Comparison of ENCODE assay signal across 12 mouse cellular contexts in the genomic region with DNA sequence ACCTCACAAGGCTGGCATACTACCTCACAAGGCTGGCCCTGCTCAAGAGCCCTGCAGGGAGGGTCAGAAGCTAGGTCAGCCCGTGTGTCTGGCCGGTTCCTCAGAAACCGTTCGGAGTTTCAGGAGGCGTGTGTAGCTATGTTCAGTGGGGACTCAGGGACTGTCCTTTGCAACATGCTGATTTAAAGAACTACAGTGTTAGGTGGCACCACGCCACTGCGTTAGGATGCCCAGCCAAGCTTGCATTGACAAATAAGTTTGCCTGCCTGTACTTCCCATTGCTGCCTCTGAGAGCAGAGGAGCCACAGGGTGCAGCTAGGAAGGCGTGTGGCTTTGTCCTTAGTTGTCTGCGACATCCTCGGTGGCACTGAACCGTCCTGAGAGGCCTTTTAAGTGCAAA. TPM values are rescaled to one million over a fixed set of nuclear protein-coding genes. Genes with fewer than 3 reads are reported as not detected.
DNase-seq lines count a peak whose midpoint lies in the region; ATAC-seq and TF ChIP-seq lines count a peak whose summit lies in the region.
"Had no signal": no experiment of that assay in that cellular context is flagged by ENCODE, and none has a peak within 500 bp of the region (broad histone marks: within the 10 kb centered on the region; RNA-seq: fewer than 3 reads in every experiment).

No protein-coding gene starts in this region.

- no peak overlapping the region for H3K4me2 ChIP-seq in kidney, embryonic 14.5 days (replicated peaks; ENCODE audit: low read depth, low read length)
- H3K4me2 ChIP-seq in intestine, postnatal 0 days (replicated peaks; ENCODE audit: low read depth) = no peak overlapping the region
- H3K4me2 ChIP-seq: liver, embryonic 11.5 days had no signal

- no peaks in the 10 kb centered on the region for H3K36me3 ChIP-seq in kidney, embryonic 14.5 days (ENCODE audit: control insufficient read depth, insufficient read depth, low read length)
- no peaks in the 10 kb centered on the region for H3K36me3 ChIP-seq in intestine, postnatal 0 days (ENCODE audit: control insufficient read depth, insufficient read depth)

- H3K4me3 ChIP-seq in kidney, embryonic 14.5 days (ENCODE audit: low read length) = no peak overlapping the region
- H3K4me3 ChIP-seq in intestine, postnatal 0 days (ENCODE audit: low read depth, low read length) = no peak overlapping the region
- H3K4me3 ChIP-seq: myocyte had no signal

- H3K27me3 ChIP-seq in kidney, embryonic 14.5 days (ENCODE audit: control insufficient read depth, insufficient read depth, low read length) = no peaks in the 10 kb centered on the region
- no peaks in the 10 kb centered on the region for H3K27me3 ChIP-seq in intestine, postnatal 0 days (replicated peaks; ENCODE audit: control insufficient read depth, insufficient read depth, low read length)

- H3K9me3 ChIP-seq in kidney, embryonic 14.5 days (ENCODE audit: control insufficient read depth, low read length) = no peaks in the 10 kb centered on the region
- H3K9me3 ChIP-seq in intestine, postnatal 0 days (ENCODE audit: control insufficient read depth) = no peaks in the 10 kb centered on the region

- peak; percentile 54 to 65 for DNase-seq in cerebellum, postnatal 14 days
- DNase-seq in cerebellum, adult 8-10 months = no peak
- DNase-seq in kidney, postnatal 10 days = peak; percentile 30
- peak; percentile 56 for DNase-seq in brain, embryonic 14.5 days (ENCODE audit: low read depth)
- no peak for DNase-seq in spleen, postnatal 36 days (ENCODE audit: low spot score in 2 of 2)
- DNase-seq in layer of hippocampus, postnatal 36 days = no peak
- DNase-seq: right cerebral cortex, adult 18-20 months had no signal

- 76% methylated on average over 11 of the region's 11 CpGs for WGBS in kidney, embryonic 14.5 days
- 75% methylated on average over 11 of the region's 11 CpGs for WGBS in intestine, postnatal 0 days

- TF ChIP-seq CTCF in brain, embryonic 14.5 days (IDR thresholded peaks at IDR 0.05; ENCODE audit: borderline replicate concordance, extremely low read depth, insufficient read depth, insufficient read length) = no peak
- TF ChIP-seq CTCF in intestine, postnatal 0 days (IDR thresholded peaks at IDR 0.05; ENCODE audit: low read depth) = 0 out of 2 replicates have a peak, but pooled peaks have one; percentile 27

- H3K9ac ChIP-seq in kidney, embryonic 14.5 days (ENCODE audit: low read depth, low read length) = no peak overlapping the region
- no peak overlapping the region for H3K9ac ChIP-seq in intestine, postnatal 0 days (ENCODE audit: low read depth, low read length)

- TF ChIP-seq POLR2A in brain, embryonic 14.5 days (IDR thresholded peaks at IDR 0.05; ENCODE audit: borderline replicate concordance, extremely low read depth, insufficient read depth, insufficient read length, poor library complexity, severe bottlenecking) = no peak

- H3K27ac ChIP-seq in kidney, embryonic 14.5 days (ENCODE audit: low read depth, low read length) = no peak overlapping the region
- no peak overlapping the region for H3K27ac ChIP-seq in intestine, postnatal 0 days (ENCODE audit: low read depth, low read length)
- H3K27ac ChIP-seq: stomach, postnatal 0 days had no signal

- no peak for ATAC-seq in kidney, embryonic 14.5 days (ENCODE audit: low FRiP score, low TSS enrichment)
- ATAC-seq in intestine, postnatal 0 days = no peak

- H3K4me1 ChIP-seq in kidney, embryonic 14.5 days (ENCODE audit: control insufficient read depth, insufficient read depth, low read length) = peaks cover 3% of the 10 kb centered on the region; the same call in 1 of the 2 replicates
- H3K4me1 ChIP-seq in intestine, postnatal 0 days (replicated peaks; ENCODE audit: control insufficient read depth, insufficient read depth, low read length) = no peaks in the 10 kb centered on the region

RNA-seq across cellular contexts. Expression of gene Rassf8, which starts 23.3 kb away (rescaled TPM):
- 11.5 TPM in 2 replicates for polyA plus RNA-seq in kidney, embryonic 14.5 days (2014; fragmentation: Nextera tagmentation; extraction: Ambion mirVana)
- 9.3 and 15.7 TPM in 2 replicates for polyA plus RNA-seq in brain, embryonic 14.5 days (2012; rRNA removed)
- 3.3 and 4.4 TPM in 2 replicates for polyA plus RNA-seq in intestine, postnatal 0 days (2015; fragmentation: Nextera tagmentation; extraction: Ambion mirVana)
- total RNA-seq in layer of hippocampus, postnatal 36 days (2021) = 10 to 100 TPM; 19.7 to 29.8 TPM

Comparison
In these comparisons a context has a peak if more than half of its experiments do, and no peak if none do; other contexts are left out.
1. DNase-seq: peak in cerebellum, postnatal 14 days (2 of 2), kidney, postnatal 10 days (single experiment) and brain, embryonic 14.5 days (single experiment); none in cerebellum, adult 8-10 months (single experiment), spleen, postnatal 36 days (0 of 2) and layer of hippocampus, postnatal 36 days (0 of 2).